Mouse (Mus musculus): ENCODE data around the gene Errfi1. TPM values are rescaled to one million over a fixed set of nuclear protein-coding genes. Genes with fewer than 3 reads are reported as not detected.
A peak's percentile ranks its signal among the peaks of the same experiment; 100 is the strongest.

The Errfi1 gene
- total and polyA plus RNA-seq, 2 experiments from 2014 or later = 21.0 to 33.0 TPM

GRCm38 (mm10) chr4:150862626-150863375 is 9.1 kb downstream of the Errfi1 start:
- no peak for TF ChIP-seq CTCF (IDR thresholded peaks at IDR 0.05)

GRCm38 (mm10) chr4:150865371-150865770 is 11.7 kb downstream of the Errfi1 start:
- peaks cover 15% of the 10 kb centered on the region for H3K36me3 ChIP-seq (ENCODE audit: insufficient read depth, low read length)
- ATAC-seq (ENCODE audit: low FRiP score) (no peak), DNase-seq (ENCODE audit: low spot score) (peak; percentile 72)
- H3K27me3 ChIP-seq (ENCODE audit: insufficient read depth, low read length) = no peaks in the 10 kb centered on the region
- no peaks in the 10 kb centered on the region for H3K9me3 ChIP-seq (ENCODE audit: low read length)
- TF ChIP-seq CTCF (IDR thresholded peaks at IDR 0.05) = peak; percentile 81
- H3K9ac ChIP-seq (replicated peaks; ENCODE audit: low read length, poor library complexity, severe bottlenecking) = no peak overlapping the region
- H3K4me3 ChIP-seq (ENCODE audit: low read depth, low read length) = no peak overlapping the region
- H3K4me2 ChIP-seq (ENCODE audit: low read depth, low read length, poor library complexity, severe bottlenecking) = no peak overlapping the region
- H3K4me1 ChIP-seq (ENCODE audit: insufficient read depth, low read length) = no peaks in the 10 kb centered on the region
- H3K27ac ChIP-seq (ENCODE audit: low read depth, low read length) = no peak overlapping the region

More at GRCm38 (mm10) chr4:150862626-150863375, 9.1 kb downstream of the Errfi1 start:
- Histone ChIP-seq H3K9me3 (ENCODE audit: low read length) (no peaks in the 10 kb centered on the region), H3K27ac (ENCODE audit: low read depth, low read length) (no peak overlapping the region), H3K36me3 (ENCODE audit: insufficient read depth, low read length) (peaks cover 15% of the 10 kb centered on the region), H3K4me2 (ENCODE audit: low read depth, low read length, poor library complexity, severe bottlenecking) (no peak overlapping the region), H3K4me1 (ENCODE audit: insufficient read depth, low read length) (no peaks in the 10 kb centered on the region), H3K27me3 (ENCODE audit: insufficient read depth, low read length) (no peaks in the 10 kb centered on the region), H3K4me3 (ENCODE audit: low read depth, low read length) (no peak overlapping the region), H3K9ac (replicated peaks; ENCODE audit: low read length, poor library complexity, severe bottlenecking) (no peak overlapping the region)
- no peak for DNase-seq (ENCODE audit: low spot score)
- ATAC-seq (ENCODE audit: low FRiP score) = no peak
- 69% methylated on average over 8 of the region's 8 CpGs for WGBS

- Histone ChIP-seq H3K4me3 (ENCODE audit: low read depth, low read length) (no peak overlapping the region), H3K4me1 (ENCODE audit: insufficient read depth, low read length) (no peaks in the 10 kb centered on the region), H3K27ac (ENCODE audit: low read depth, low read length) (no peak overlapping the region), H3K9ac (replicated peaks; ENCODE audit: low read length, poor library complexity, severe bottlenecking) (no peak overlapping the region), H3K4me2 (ENCODE audit: low read depth, low read length, poor library complexity, severe bottlenecking) (no peak overlapping the region), H3K27me3 (ENCODE audit: insufficient read depth, low read length) (no peaks in the 10 kb centered on the region), H3K9me3 (ENCODE audit: low read length) (no peaks in the 10 kb centered on the region), H3K36me3 (ENCODE audit: insufficient read depth, low read length) (peaks cover 15% of the 10 kb centered on the region)
- 95% methylated on average over 11 of the region's 11 CpGs for WGBS
- ATAC-seq (ENCODE audit: low FRiP score) = no peak
- DNase-seq (ENCODE audit: low spot score) = no peak
- TF ChIP-seq CTCF (IDR thresholded peaks at IDR 0.05) = no peak
Measured at GRCm38 (mm10) chr4:150866069-150866468, 12.3 kb downstream of the Errfi1 start.

GRCm38 (mm10) chr4:150866494-150866893 is 12.8 kb downstream of the Errfi1 start:
- no peak for DNase-seq (ENCODE audit: low spot score)

GRCm38 (mm10) chr4:150868161-150868560 is 14.4 kb downstream of the Errfi1 start:
- ATAC-seq (ENCODE audit: low FRiP score) (no peak), DNase-seq (ENCODE audit: low spot score) (no peak)
- Histone ChIP-seq H3K27me3 (ENCODE audit: insufficient read depth, low read length) (no peaks in the 10 kb centered on the region), H3K4me2 (ENCODE audit: low read depth, low read length, poor library complexity, severe bottlenecking) (no peak overlapping the region), H3K9ac (replicated peaks; ENCODE audit: low read length, poor library complexity, severe bottlenecking) (no peak overlapping the region), H3K4me3 (ENCODE audit: low read depth, low read length) (no peak overlapping the region), H3K9me3 (ENCODE audit: low read length) (no peaks in the 10 kb centered on the region), H3K36me3 (ENCODE audit: insufficient read depth, low read length) (peaks cover 15% of the 10 kb centered on the region), H3K27ac (ENCODE audit: low read depth, low read length) (no peak overlapping the region), H3K4me1 (ENCODE audit: insufficient read depth, low read length) (peaks cover 4% of the 10 kb centered on the region; the same call in 1 of the 2 replicates)
- TF ChIP-seq CTCF (IDR thresholded peaks at IDR 0.05) = no peak
- 88% methylated on average over 6 of the region's 6 CpGs for WGBS

More at GRCm38 (mm10) chr4:150866494-150866893, 12.8 kb downstream of the Errfi1 start:
- H3K4me1 ChIP-seq (ENCODE audit: insufficient read depth, low read length) = peaks cover under 1% of the 10 kb centered on the region; the same call in 1 of the 2 replicates
- no peak overlapping the region for H3K4me2 ChIP-seq (ENCODE audit: low read depth, low read length, poor library complexity, severe bottlenecking)
- H3K27ac ChIP-seq (ENCODE audit: low read depth, low read length) = no peak overlapping the region
- ATAC-seq (ENCODE audit: low FRiP score) = no peak
- H3K4me3 ChIP-seq (ENCODE audit: low read depth, low read length) = no peak overlapping the region
- 96% methylated on average over 12 of the region's 12 CpGs for WGBS
- no peak overlapping the region for H3K9ac ChIP-seq (replicated peaks; ENCODE audit: low read length, poor library complexity, severe bottlenecking)
- no peak for TF ChIP-seq CTCF (IDR thresholded peaks at IDR 0.05)
- no peaks in the 10 kb centered on the region for H3K27me3 ChIP-seq (ENCODE audit: insufficient read depth, low read length)
- H3K36me3 ChIP-seq (ENCODE audit: insufficient read depth, low read length) = peaks cover 15% of the 10 kb centered on the region
- H3K9me3 ChIP-seq (ENCODE audit: low read length) = no peaks in the 10 kb centered on the region

GRCm38 (mm10) chr4:150868859-150869258 is 15.1 kb downstream of the Errfi1 start:
- WGBS = 91% methylated on average over 2 of the region's 2 CpGs
- Histone ChIP-seq H3K4me3 (ENCODE audit: low read depth, low read length) (no peak overlapping the region), H3K27ac (ENCODE audit: low read depth, low read length) (no peak overlapping the region), H3K9ac (replicated peaks; ENCODE audit: low read length, poor library complexity, severe bottlenecking) (no peak overlapping the region), H3K9me3 (ENCODE audit: low read length) (no peaks in the 10 kb centered on the region), H3K4me2 (ENCODE audit: low read depth, low read length, poor library complexity, severe bottlenecking) (no peak overlapping the region), H3K4me1 (ENCODE audit: insufficient read depth, low read length) (peaks cover 4% of the 10 kb centered on the region; the same call in 1 of the 2 replicates), H3K27me3 (ENCODE audit: insufficient read depth, low read length) (no peaks in the 10 kb centered on the region), H3K36me3 (ENCODE audit: insufficient read depth, low read length) (peaks cover 15% of the 10 kb centered on the region)
- TF ChIP-seq CTCF (IDR thresholded peaks at IDR 0.05) = no peak
- DNase-seq (ENCODE audit: low spot score) (no peak), ATAC-seq (ENCODE audit: low FRiP score) (no peak)
